Mouse (Mus musculus): ENCODE results near the gene Cactin.

Gene Cactin

DNA sequence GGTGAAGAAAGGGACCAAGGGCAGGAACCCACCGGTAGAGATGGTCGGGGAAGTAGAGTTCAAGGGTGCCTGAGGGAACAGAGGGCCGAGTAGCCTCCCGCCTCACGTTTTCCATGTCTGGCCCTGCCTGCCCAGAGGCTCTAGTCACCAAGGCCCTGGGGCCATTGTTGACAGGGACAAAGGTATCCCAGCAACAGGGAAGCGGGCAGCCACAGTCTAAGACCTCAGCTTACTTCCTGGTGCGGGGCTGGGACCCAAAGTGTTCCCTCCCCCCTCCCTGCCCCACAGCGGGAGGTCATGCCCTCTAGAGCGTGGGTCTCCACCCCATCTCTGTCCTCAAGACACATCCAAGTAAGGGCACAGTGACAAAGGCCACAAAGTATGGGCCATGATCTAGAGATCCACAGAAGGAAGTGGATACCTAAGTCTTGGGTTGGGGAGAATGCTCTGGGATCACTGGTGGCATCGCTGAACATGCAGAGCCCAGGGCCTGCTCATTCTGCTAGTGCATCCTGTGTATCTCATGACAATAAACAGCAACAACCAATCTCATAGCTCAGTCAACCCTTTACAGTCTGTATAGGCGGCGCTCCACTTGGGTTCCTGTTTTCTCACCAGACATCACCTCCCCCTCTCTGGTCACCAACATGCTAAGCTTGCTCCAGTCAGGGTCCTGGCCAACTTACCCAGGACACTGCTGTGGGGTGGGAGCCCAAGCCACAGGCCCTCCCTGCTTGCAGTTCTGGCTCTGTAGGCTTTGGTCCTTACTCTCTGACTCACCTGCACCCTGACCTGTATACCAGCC, 45.0 kb downstream of the Cactin start, which contains the start of gene 4930404N11Rik:
TSS of gene 4930404N11Rik (minus strand) at position 145 of the 805 bp plus-strand sequence.
- DNase-seq = no peak

DNA sequence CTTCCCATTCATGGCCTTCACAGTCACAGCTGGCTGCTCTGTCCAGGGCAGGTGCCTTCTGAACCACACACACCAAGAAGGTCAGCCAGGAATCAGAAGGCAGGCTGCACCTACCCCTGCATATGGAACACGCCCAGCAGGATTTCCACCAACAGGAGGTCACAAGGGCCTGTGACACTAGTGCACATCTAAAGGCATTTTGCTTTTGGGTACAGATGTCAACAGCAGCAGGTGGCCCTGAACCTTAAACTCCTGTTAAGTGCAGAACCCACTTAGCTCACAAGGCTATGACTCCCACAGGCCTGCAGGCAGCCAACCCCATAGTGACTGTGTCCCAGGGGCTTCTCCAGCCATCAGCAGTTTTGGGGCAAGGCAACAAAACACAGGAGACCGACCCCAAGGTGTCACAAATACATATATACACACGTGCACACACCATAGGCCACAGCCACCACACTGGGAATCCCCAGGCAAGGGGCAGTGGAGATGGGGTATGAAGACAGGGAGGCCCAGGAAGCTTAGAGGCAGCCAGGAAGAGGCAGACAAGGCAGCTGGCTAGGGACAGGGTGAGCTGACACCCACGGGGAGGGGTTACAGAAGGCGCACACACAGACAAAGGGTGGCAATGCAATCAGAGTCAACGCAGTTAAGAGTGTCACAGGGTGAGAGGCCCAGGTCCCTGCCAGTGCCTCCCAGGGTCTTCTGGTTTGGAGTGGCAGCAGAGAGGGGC, 45.7 kb downstream of the Cactin start:
- no peak for DNase-seq

DNA sequence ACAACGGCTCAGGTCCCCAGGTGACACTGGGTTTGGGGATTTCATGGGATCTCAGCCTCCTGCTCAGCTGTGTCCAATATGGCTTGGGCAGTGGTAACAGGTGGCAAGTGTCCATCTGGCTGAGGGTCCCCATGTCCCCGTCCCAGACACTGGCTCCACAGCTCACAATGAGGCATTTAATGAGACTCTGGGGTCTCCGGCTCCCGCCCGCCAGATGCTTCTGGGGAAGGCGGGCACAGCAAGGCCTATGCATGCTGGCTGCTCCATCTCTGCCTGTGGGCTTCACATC, 46.2 kb downstream of the Cactin start:
- no peak for DNase-seq

DNA sequence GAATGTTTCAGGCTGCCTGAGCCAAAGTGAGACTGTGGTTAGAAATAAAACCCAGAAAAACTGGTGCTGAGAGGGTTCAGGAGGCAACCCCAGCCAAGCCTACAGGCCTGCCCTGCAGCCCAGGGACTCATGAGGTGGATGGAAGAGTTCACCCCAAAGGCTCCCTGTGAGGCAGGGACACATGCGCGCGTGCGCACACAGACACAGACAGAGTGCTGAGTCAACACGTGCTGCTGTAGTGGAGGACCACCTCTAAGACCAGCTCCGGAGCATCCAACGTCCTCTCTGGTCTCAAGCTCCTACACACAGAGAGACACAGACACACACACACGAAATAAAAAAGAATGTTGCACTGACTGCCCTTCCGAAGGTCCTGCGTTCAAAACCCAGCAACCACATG, 54.4 kb downstream of the Cactin start:
- no peak for DNase-seq

All from right cerebral cortex, postnatal 25 days (tissue).